Mouse (Mus musculus) ES-Bruce4 (cell line): Measurements from ENCODE around the gene Tmem127.

Source experiments
- CTCF ChIP-seq: IDR thresholded peaks from one replicate; pipeline ENCODE4 v1.8.1; 2011; ENCODE audit warnings: low read depth, low read length
- EP300 ChIP-seq: IDR thresholded peaks from 2 replicates; pipeline ENCODE4 v1.6.1; 2011; ENCODE audit warnings: low read depth, low read length; ENCODE audit not compliant: insufficient read depth
- POLR2A ChIP-seq: IDR thresholded peaks from one replicate; pipeline ENCODE4 v1.8.1; 2011; ENCODE audit warnings: low read length; ENCODE audit not compliant: insufficient read depth

- TF ChIP-seq CTCF (no peak), EP300 (no peak), POLR2A (no peak)
Measured at GRCm38 (mm10) chr2:127252787-127253186, 5.1 kb downstream of the Tmem127 start.
